Mouse (Mus musculus) liver, embryonic 14.5 days (tissue): ENCODE measurements around the gene Sipa1l3. TPM values are rescaled to one million over a fixed set of nuclear protein-coding genes. Genes with fewer than 3 reads are reported as not detected.

Source experiments
- ATAC-seq: fragments of 200-750 bp; cut with Nextera tagmentation; 2 replicates; pipeline ENCODE4 v1.8.0; 2017; ENCODE audit warnings: moderate number of reproducible peaks, mild to moderate bottlenecking, moderate library complexity; ENCODE audit not compliant: insufficient read depth
- DNase-seq, 3 experiments: peaks; one replicate each; pipeline ENCODE4 v3.0.0-alpha.2; 2012 to 2013; ENCODE audit warnings: low read depth in 3 of 3, low spot score in 3 of 3
- H3K27ac ChIP-seq: fragments of 300-500 bp; sonication (generic); 2 replicates; pipeline ENCODE4 v1.5.1; 2014; ENCODE audit warnings: moderate library complexity, mild to moderate bottlenecking, control low read depth, inconsistent platforms
- H3K27me3 ChIP-seq: fragments of 300-500 bp; sonication (generic); 2 replicates; pipeline ENCODE4 v1.6.1; 2014; ENCODE audit warnings: mild to moderate bottlenecking, low read length, moderate library complexity; ENCODE audit not compliant: control insufficient read depth, insufficient read depth
- H3K36me3 ChIP-seq: fragments of 300-500 bp; sonication (generic); replicated peaks from 2 replicates; pipeline ENCODE4 v1.6.1; 2014; ENCODE audit warnings: low read depth; ENCODE audit not compliant: control insufficient read depth, insufficient read depth
- H3K4me1 ChIP-seq, 2 experiments: fragments of 200-500 bp in 1 of 2; fragments of 300-500 bp in 1 of 2; sonication (generic) in 1 of 2; replicated peaks; 2 replicates each; pipeline ENCODE4 v1.6.1; 2012 to 2014; ENCODE audit warnings: antibody characterized with exemption in 1 of 2, inconsistent platforms in 1 of 2, low read length in 1 of 2; ENCODE audit not compliant: control insufficient read depth in 2 of 2, insufficient read depth in 2 of 2
- H3K4me2 ChIP-seq: fragments of 300-500 bp; sonication (generic); 2 replicates; pipeline ENCODE4 v1.6.1; 2014; ENCODE audit warnings: low read depth, mild to moderate bottlenecking, control low read depth, moderate library complexity
- H3K4me3 ChIP-seq, 2 experiments: fragments of 200-500 bp in 1 of 2; fragments of 300-500 bp in 1 of 2; sonication (generic) in 1 of 2; 2 replicates each; pipeline ENCODE4 v1.5.1; 2012 to 2014; ENCODE audit warnings: low read depth in 2 of 2, low read length in 2 of 2, mild to moderate bottlenecking in 2 of 2, control low read depth in 1 of 2, inconsistent platforms in 1 of 2, moderate library complexity in 1 of 2; ENCODE audit not compliant: insufficient read depth in 1 of 2
- H3K9ac ChIP-seq: fragments of 300-500 bp; sonication (generic); replicated peaks from 2 replicates; pipeline ENCODE4 v1.6.1; 2014; ENCODE audit warnings: mild to moderate bottlenecking, control low read depth, moderate library complexity
- H3K9me3 ChIP-seq: fragments of 300-500 bp; sonication (generic); 2 replicates; pipeline ENCODE4 v1.6.1; 2016; ENCODE audit warnings: low read length, mixed read lengths; ENCODE audit not compliant: control insufficient read depth
- CTCF ChIP-seq: IDR thresholded peaks from 2 replicates; pipeline ENCODE4 v1.5.1; 2016; ENCODE audit warnings: antibody characterized with exemption, low read depth, control low read depth
- EP300 ChIP-seq: IDR thresholded peaks from 2 replicates; pipeline ENCODE4 v1.6.1; 2016; ENCODE audit warnings: antibody characterized with exemption, low read depth
- WGBS: fragments of 180-500 bp; shearing (Covaris S2); extraction: QIAGEN DNeasy Blood & Tissue Kit; methylation state at CpG from one replicate; pipeline ENCODE4 v1.1.7; 2014; ENCODE audit not compliant: insufficient replicate concordance; 5-methylcytosine and 5-hydroxymethylcytosine counted together
- polyA plus RNA-seq, 2 experiments: library from polyadenylated mRNA; depleted of rRNA in 1 of 2; stranded (reverse) in 1 of 2; unstranded in 1 of 2; fragments of >200 nt; fragmentation: Nextera tagmentation in 1 of 2; extraction: Ambion mirVana in 1 of 2; gene quantifications; 2 replicates each; pipeline versions ENCODE4 v1.2.1 to v1.2.3; 2012 to 2014

Gene Sipa1l3
- polyA plus RNA-seq, 2 experiments, result 1.8 to 4.9 TPM

DNA sequence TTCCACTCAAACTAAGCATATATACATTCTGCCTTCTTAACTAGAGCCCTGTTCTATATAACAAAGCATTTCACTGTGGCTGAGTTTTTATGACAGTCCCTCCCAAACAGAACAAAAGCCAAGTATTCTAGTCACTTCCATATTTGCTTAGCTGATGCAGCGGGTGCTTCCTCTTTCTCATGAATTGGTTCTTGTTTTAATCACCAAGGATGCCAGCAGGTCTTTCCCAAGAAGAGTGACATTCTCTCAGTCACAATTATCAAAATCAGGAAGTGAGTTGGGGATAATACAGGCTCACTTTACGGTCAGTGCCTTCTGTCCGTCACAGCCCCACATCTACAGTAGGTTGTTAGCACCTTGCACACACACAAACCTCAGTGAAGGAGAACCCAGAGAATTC lies 26.6 kb downstream of the Sipa1l3 start:
- H3K27me3 ChIP-seq, result no peaks in the 10 kb centered on the region
- no peaks in the 10 kb centered on the region for H3K9me3 ChIP-seq
- peaks cover 0 to 4% of the 10 kb centered on the region in 2 experiments; a peak in 2 of 4 replicates for H3K4me1 ChIP-seq
- DNase-seq, result no peak
- TF ChIP-seq EP300 (no peak), CTCF (no peak)
- H3K4me2 ChIP-seq, result no peak overlapping the region
- H3K36me3 ChIP-seq, result no peaks in the 10 kb centered on the region
- ATAC-seq, result no peak
- H3K9ac ChIP-seq, result no peak overlapping the region
- 24% methylated on average over 3 of the region's 3 CpGs for WGBS
- no peak overlapping the region for H3K27ac ChIP-seq
- no peak overlapping the region for H3K4me3 ChIP-seq

DNA sequence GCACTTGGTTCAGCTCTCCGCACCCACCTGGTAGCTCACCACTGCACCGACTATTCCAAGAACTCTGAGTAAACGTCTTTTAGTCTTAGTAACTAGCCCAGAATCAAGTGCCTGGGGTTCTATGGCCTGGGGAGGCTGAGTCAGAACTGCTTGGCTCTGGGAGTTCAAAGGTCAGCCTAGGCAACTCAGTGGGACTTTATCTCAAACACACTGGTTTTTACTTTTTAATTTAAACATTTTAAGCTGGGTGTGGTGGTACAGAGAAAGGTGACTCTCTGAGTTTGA lies 27.0 kb downstream of the Sipa1l3 start:
- no peaks in the 10 kb centered on the region for H3K9me3 ChIP-seq
- TF ChIP-seq EP300 (no peak), CTCF (no peak)
- no peak overlapping the region for H3K9ac ChIP-seq
- DNase-seq, result no peak
- no peaks in the 10 kb centered on the region for H3K27me3 ChIP-seq
- no peak overlapping the region for H3K4me2 ChIP-seq
- peaks cover 0 to 3% of the 10 kb centered on the region in 2 experiments; a peak in 2 of 4 replicates for H3K4me1 ChIP-seq
- no peak overlapping the region for H3K4me3 ChIP-seq
- WGBS, result 54% methylated on average over 3 of the region's 3 CpGs
- H3K36me3 ChIP-seq, result no peaks in the 10 kb centered on the region
- no peak for ATAC-seq
- H3K27ac ChIP-seq, result no peak overlapping the region

DNA sequence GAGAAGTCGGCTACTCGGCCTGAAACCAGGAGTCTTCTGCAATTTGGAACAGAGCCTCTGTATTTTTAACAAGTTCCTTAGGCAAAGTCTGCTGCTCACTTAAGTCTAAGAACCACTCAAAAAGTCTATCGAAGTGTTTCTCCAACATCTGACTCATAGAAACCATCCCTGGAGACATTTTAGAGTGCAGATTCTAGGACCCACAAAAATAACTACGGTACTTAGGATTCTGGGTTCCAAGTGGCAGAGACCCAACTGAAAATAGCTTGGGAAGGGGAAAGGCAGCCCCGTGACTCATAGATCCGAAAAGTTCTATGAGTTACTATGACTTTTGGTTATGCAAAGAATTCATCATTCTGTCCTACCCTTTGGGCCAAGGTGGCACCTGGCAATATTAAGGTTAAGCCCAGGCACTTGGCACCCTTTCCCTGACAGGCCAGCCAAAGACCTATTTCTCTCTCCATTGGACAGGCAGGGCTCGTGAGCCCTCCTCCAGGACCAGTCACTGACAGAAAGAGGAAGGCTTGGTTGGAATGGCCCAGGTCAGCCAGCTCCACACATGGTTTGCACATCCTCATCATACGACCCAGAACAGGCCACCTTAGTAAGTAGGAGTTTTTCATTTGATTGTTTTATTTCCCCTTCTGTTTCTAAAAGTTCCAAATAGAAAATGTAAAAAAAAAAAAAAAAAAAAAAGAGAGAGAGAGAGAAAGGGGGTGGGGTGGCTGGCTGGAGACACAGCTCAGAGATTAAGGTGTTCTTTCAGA lies 27.6 kb downstream of the Sipa1l3 start:
- H3K4me1 ChIP-seq, result peaks cover 0 to 3% of the 10 kb centered on the region in 2 experiments; a peak in 2 of 4 replicates

DNA sequence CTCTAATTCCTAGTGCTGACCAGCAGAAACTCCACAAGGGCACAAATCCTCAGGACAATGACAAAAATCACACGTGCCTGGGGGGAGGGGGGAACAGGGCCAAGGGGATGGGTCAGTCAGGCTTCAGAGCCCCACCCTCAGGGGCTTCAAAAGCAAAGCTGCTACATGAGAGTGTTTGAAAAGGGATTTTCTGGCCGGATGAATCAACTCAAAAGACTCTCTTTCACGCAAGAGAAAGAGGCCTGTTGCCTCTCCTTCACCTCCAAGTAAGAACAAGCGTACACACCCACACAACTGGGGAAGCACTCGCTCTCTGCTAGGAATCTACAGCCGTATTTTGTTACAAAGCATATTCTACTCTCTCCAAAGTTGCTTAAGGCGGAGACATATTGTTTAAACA lies 28.6 kb downstream of the Sipa1l3 start:
- peaks cover 0 to 3% of the 10 kb centered on the region in 2 experiments; a peak in 2 of 4 replicates for H3K4me1 ChIP-seq
- H3K9me3 ChIP-seq, result no peaks in the 10 kb centered on the region
- no peak overlapping the region for H3K4me3 ChIP-seq
- no peak overlapping the region for H3K4me2 ChIP-seq
- TF ChIP-seq EP300 (no peak), CTCF (no peak)
- DNase-seq (no peak), ATAC-seq (no peak)
- WGBS, result 53% methylated on average over 7 of the region's 7 CpGs
- no peaks in the 10 kb centered on the region for H3K27me3 ChIP-seq
- H3K9ac ChIP-seq, result no peak overlapping the region
- H3K27ac ChIP-seq, result no peak overlapping the region
- no peaks in the 10 kb centered on the region for H3K36me3 ChIP-seq

More for the DNA sequence above, 27.6 kb downstream of the Sipa1l3 start:
- Histone ChIP-seq H3K4me3 (no peak overlapping the region), H3K36me3 (no peaks in the 10 kb centered on the region), H3K9ac (no peak overlapping the region), H3K27ac (no peak overlapping the region), H3K27me3 (no peaks in the 10 kb centered on the region), H3K4me2 (no peak overlapping the region), H3K9me3 (no peaks in the 10 kb centered on the region)
- no peak for TF ChIP-seq EP300
- TF ChIP-seq CTCF, result no peak
- ATAC-seq (no peak), DNase-seq (no peak)
- 75% methylated on average over 8 of the region's 8 CpGs for WGBS

DNA sequence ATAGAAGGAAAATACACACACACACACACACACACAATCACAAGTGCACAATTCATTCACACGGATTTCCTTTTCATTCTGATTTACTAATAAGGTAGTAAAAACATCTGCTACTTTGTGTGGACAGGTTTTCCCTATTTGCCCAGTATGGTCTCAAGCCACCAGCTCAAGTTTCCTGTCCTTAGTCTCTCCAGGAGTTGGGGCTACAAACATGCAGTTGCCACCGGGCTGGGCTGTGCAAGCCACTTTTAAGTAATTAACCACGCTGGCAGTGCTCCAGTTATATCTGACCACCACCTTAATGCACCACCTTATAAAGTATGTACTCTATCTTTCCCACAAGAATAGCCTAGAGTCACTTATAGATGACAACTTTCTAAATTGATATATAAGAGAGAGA lies 29.1 kb downstream of the Sipa1l3 start:
- Histone ChIP-seq H3K4me2 (no peak overlapping the region), H3K9me3 (no peaks in the 10 kb centered on the region), H3K9ac (no peak overlapping the region), H3K4me1 (peaks cover 0 to 3% of the 10 kb centered on the region in 2 experiments; a peak in 2 of 4 replicates), H3K27me3 (no peaks in the 10 kb centered on the region), H3K27ac (no peak overlapping the region), H3K36me3 (no peaks in the 10 kb centered on the region), H3K4me3 (no peak overlapping the region)
- ATAC-seq, result no peak
- no peak for DNase-seq
- TF ChIP-seq EP300, result no peak
- TF ChIP-seq CTCF, result no peak
- 51% methylated on average over 3 of the region's 3 CpGs for WGBS
